Mouse (Mus musculus) liver, embryonic 15.5 days (tissue): ENCODE measurements around the gene Wnk1. TPM values are rescaled to one million over a fixed set of nuclear protein-coding genes. Genes with fewer than 3 reads are reported as not detected.
"Not testable (repeated sequence)": the region's sequence is repeated elsewhere in the genome, so short reads cannot be mapped to it uniquely, and the experiment has no call there.

Source experiments
- ATAC-seq: fragments of 200-750 bp; cut with Nextera tagmentation; 2 replicates; pipeline ENCODE4 v1.8.0; 2017; ENCODE audit warnings: moderate number of reproducible peaks, mild to moderate bottlenecking, moderate library complexity; ENCODE audit not compliant: insufficient read depth
- H3K27ac ChIP-seq: fragments of 300-500 bp; sonication (generic); replicated peaks from 2 replicates; pipeline ENCODE4 v1.5.1; 2015; ENCODE audit warnings: mild to moderate bottlenecking, inconsistent platforms
- H3K27me3 ChIP-seq: fragments of 300-500 bp; sonication (generic); 2 replicates; pipeline ENCODE4 v1.6.1; 2015; ENCODE audit warnings: mild to moderate bottlenecking, inconsistent platforms
- H3K36me3 ChIP-seq: fragments of 300-500 bp; sonication (generic); replicated peaks from 2 replicates; pipeline ENCODE4 v1.6.1; 2015; ENCODE audit warnings: moderate library complexity, mild to moderate bottlenecking, inconsistent platforms
- H3K4me1 ChIP-seq: fragments of 300-500 bp; sonication (generic); replicated peaks from 2 replicates; pipeline ENCODE4 v1.6.1; 2015; ENCODE audit warnings: inconsistent platforms
- H3K4me2 ChIP-seq: fragments of 300-500 bp; sonication (generic); 2 replicates; pipeline ENCODE4 v1.6.1; 2015; ENCODE audit warnings: moderate library complexity, mild to moderate bottlenecking, inconsistent platforms
- H3K4me3 ChIP-seq: fragments of 300-500 bp; sonication (generic); replicated peaks from 2 replicates; pipeline ENCODE4 v1.5.1; 2015; ENCODE audit warnings: mild to moderate bottlenecking, inconsistent platforms
- H3K9ac ChIP-seq: fragments of 300-500 bp; sonication (generic); 2 replicates; pipeline ENCODE4 v1.6.1; 2015; ENCODE audit warnings: moderate library complexity, mild to moderate bottlenecking, inconsistent platforms
- H3K9me3 ChIP-seq: fragments of 300-500 bp; sonication (generic); replicated peaks from 2 replicates; pipeline ENCODE4 v1.6.1; 2016; ENCODE audit warnings: inconsistent platforms
- WGBS: fragments of 180-500 bp; shearing (Covaris S2); methylation state at CpG from one replicate; pipeline ENCODE4 v1.1.7; 2015; ENCODE audit warnings: mixed read lengths; ENCODE audit not compliant: insufficient replicate concordance; 5-methylcytosine and 5-hydroxymethylcytosine counted together
- polyA plus RNA-seq: library from polyadenylated mRNA; unstranded; fragments of >200 nt; fragmentation: Nextera tagmentation; extraction: Ambion mirVana; gene quantifications from 2 replicates; pipeline ENCODE4 v1.2.1, GENCODE M21; 2015

Gene Wnk1
- polyA plus RNA-seq, result 27.0 and 28.6 TPM in 2 replicates

DNA sequence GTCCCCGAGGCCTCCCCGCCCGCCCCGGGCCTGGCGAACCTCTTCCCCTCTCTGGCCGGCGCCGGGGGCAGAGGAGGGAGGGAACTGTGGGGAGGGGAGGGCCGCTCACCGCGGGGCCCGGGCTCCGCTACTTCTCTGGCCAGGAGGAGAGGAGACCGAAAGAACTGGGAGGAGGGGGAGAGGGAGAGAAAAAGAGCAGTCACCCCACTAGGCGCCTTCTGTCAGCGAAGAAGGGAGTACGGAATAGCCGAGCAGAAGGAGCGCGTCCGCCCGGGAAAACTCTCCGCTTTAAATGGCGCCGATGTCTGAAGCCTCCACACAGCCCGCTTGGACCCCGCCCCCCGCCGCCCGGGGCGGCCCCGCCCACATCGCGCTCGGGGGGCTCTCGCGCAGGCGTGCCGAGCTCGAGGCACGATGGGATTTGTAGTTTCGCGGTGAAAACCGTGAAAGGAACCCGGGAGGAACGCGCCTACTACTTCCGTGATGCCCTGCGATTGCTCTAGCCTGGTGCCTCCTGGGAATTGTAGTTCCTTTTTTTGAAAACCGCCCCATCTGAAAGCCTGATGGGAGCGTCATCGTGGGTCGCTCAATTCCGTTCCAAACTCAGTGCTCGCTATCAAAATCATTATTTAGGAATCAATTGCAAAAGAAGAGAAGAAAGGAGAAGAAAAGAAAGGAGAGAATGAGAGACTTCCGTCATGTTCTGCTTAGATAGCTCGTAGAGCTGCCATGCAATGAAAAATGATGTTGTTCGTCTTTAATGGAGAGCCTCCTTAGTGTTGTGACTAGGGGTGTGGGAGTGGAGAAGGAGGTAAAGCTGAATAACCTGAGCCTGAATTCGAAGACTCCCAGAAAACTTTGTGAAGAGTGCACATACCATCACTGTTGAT, at the start of gene Wnk1:
Gene Wnk1, minus strand, starts transcription at position 307 of the 890 bp plus-strand sequence.
- Histone ChIP-seq H3K4me3 (peak within 1 kb of the TSS; percentile 94), H3K36me3 (0 out of 2 replicates have a peak, but pooled peaks cover 4% of the 10 kb centered on the region), H3K27me3 (no peaks in the 10 kb centered on the region; the same call in 1 of the 2 replicates), H3K4me2 (peak within 1 kb of the TSS; percentile 82), H3K27ac (peak within 1 kb of the TSS; percentile 100), H3K9me3 (no peaks in the 10 kb centered on the region), H3K4me1 (peaks cover 14% of the 10 kb centered on the region), H3K9ac (peak within 1 kb of the TSS; percentile 98)
- under 1% methylated on average over 56 of the region's 59 CpGs for WGBS
- ATAC-seq, result peak; percentile 84

DNA sequence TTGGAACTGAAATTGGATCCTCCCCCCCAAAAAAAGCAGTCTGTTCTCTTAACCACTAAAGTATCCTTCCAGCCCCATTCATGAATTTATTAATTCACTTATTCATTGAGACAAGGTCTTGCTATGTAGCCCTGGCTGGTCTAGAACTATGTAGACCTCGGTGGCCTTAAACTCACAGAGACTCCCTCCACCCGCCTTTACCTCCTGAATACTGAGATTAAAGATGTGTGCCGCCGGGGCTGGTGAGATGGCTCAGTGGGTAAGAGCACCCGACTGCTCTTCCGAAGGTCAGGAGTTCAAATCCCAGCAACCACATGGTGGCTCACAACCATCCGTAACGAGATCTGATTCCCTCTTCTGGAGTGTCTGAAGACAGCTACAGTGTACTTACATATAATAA, 48.6 kb upstream of the Wnk1 start:
- not testable (repeated sequence) for H3K4me1 ChIP-seq, H3K9me3 ChIP-seq, H3K9ac ChIP-seq, ATAC-seq, H3K27me3 ChIP-seq, H3K36me3 ChIP-seq, H3K4me3 ChIP-seq, H3K4me2 ChIP-seq, H3K27ac ChIP-seq
- 83% methylated on average over 8 of the region's 8 CpGs for WGBS

DNA sequence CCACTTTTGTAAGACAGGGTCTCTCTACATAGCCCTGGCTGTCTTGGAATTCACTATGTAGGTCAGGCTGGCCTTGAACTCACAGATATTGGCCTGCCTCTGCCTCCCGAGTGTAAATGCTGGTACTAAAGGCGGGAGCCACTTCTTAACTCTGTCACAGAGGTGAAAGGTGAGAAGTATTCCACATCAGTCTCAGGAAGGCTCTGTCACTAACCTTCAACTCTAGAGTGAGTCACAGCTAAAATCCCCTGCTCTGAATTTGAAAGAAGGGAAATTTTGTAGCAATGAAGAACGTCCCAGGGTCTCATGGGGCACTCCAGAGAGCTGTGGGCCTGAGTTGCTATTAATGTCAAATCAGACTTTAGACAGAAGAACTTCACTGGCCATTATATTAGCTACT, 47.4 kb upstream of the Wnk1 start:
- Histone ChIP-seq H3K4me3 (no peak overlapping the region), H3K4me1 (peaks cover 9% of the 10 kb centered on the region; the same call in 1 of the 2 replicates), H3K27me3 (no peaks in the 10 kb centered on the region), H3K4me2 (no peak overlapping the region), H3K9me3 (no peaks in the 10 kb centered on the region), H3K36me3 (no peaks in the 10 kb centered on the region), H3K9ac (no peak overlapping the region), H3K27ac (no peak overlapping the region)
- WGBS, result 59% methylated on average over 3 of the region's 3 CpGs
- no peak for ATAC-seq

GRCm38 (mm10) chr6:120084983-120085382, 46.5 kb upstream of the Wnk1 start:
- Histone ChIP-seq H3K27ac (no peak overlapping the region), H3K4me3 (no peak overlapping the region), H3K4me2 (no peak overlapping the region), H3K9ac (no peak overlapping the region), H3K27me3 (no peaks in the 10 kb centered on the region), H3K9me3 (no peaks in the 10 kb centered on the region), H3K4me1 (peaks cover 9% of the 10 kb centered on the region; the same call in 1 of the 2 replicates), H3K36me3 (no peaks in the 10 kb centered on the region)
- no peak for ATAC-seq
- WGBS, result 79% methylated on average over 2 of the region's 2 CpGs

DNA sequence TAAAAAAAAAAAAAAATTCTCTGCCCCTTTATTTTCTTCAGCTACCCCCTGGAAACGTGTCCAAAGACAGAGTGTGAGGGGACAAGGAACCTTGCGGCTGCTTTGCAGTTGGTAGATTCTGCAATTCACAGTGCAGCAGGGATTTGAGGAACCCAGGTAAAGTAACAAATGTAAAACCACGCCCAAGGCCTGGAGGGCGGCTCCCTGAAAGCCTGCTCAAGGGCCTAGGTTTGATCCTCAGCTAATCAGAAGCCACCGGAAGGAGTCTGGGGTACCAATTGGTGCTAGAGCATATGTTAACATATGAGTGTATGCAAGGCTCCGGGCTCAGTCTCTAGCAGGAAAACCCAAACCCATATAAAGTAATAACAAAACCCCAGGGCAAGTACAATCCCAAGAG, 45.0 kb upstream of the Wnk1 start:
- Histone ChIP-seq H3K36me3 (no peaks in the 10 kb centered on the region), H3K27ac (no peak overlapping the region), H3K27me3 (no peaks in the 10 kb centered on the region), H3K9me3 (no peaks in the 10 kb centered on the region), H3K4me2 (no peak overlapping the region), H3K4me3 (no peak overlapping the region), H3K9ac (no peak overlapping the region), H3K4me1 (peaks cover 9% of the 10 kb centered on the region; the same call in 1 of the 2 replicates)
- 40% methylated on average over 6 of the region's 6 CpGs for WGBS
- ATAC-seq, result no peak

DNA sequence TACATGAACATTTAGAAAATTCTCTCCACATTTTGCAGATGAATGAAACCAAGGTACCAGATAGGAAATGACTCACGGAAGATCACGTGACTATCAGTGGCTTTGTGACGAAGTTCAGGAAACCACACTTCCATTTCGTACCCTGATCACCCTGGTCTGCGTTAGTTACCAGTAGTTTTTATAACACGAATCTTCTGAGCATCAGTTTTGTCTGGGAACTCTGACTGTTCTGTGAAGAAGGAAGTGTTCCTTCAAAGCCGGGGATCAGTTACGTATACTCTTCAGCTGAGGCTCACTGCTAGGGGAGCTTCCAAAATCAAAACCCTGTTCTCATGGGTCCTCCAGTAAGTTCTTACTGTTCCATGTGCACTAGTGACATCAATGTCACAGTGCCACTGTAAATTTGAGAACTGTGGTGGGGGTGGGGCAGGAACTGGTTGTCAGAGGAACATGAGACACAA, 44.5 kb upstream of the Wnk1 start:
- H3K27ac ChIP-seq, result no peak overlapping the region
- no peaks in the 10 kb centered on the region for H3K9me3 ChIP-seq
- WGBS, result 22% methylated on average over 8 of the region's 8 CpGs
- H3K9ac ChIP-seq, result no peak overlapping the region
- no peak for ATAC-seq
- H3K4me2 ChIP-seq, result no peak overlapping the region
- no peaks in the 10 kb centered on the region for H3K36me3 ChIP-seq
- H3K4me1 ChIP-seq, result peaks cover 9% of the 10 kb centered on the region; the same call in 1 of the 2 replicates
- H3K27me3 ChIP-seq, result no peaks in the 10 kb centered on the region
- H3K4me3 ChIP-seq, result no peak overlapping the region

GRCm38 (mm10) chr6:120082251-120082950, 43.9 kb upstream of the Wnk1 start:
- Histone ChIP-seq H3K4me3 (no peak overlapping the region), H3K4me2 (no peak overlapping the region), H3K9me3 (no peaks in the 10 kb centered on the region), H3K27ac (no peak overlapping the region), H3K4me1 (peaks cover 9% of the 10 kb centered on the region; the same call in 1 of the 2 replicates), H3K9ac (no peak overlapping the region), H3K36me3 (no peaks in the 10 kb centered on the region), H3K27me3 (no peaks in the 10 kb centered on the region)
- WGBS, result 69% methylated on average over 6 of the region's 6 CpGs
- no peak for ATAC-seq

- Histone ChIP-seq H3K9ac (no peak overlapping the region), H3K4me1 (peaks cover 18% of the 10 kb centered on the region), H3K4me2 (no peak overlapping the region), H3K27ac (no peak overlapping the region), H3K27me3 (no peaks in the 10 kb centered on the region), H3K4me3 (no peak overlapping the region), H3K36me3 (no peaks in the 10 kb centered on the region), H3K9me3 (no peaks in the 10 kb centered on the region)
- WGBS, result 49% methylated on average over 4 of the region's 4 CpGs
- no peak for ATAC-seq
Observed at GRCm38 (mm10) chr6:120081516-120081915, 43.0 kb upstream of the Wnk1 start.

DNA sequence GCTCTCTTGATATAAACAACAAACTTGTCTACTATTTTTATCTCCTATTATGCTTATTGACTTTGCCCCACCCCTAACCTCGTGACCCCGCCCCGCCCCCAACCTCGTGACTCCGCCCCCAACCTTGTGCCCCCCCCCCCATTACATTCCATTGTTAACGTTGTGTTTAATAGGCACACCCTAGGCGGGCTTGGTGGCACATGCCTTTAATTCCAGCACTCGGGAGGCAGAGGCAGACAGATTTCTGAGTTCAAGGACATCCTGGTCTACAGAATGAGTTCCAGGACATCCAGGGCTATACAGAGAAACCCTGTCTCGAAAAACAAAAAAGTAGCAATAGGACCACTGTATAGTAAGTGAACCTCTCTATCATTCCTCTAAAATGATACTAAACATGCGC, 41.1 kb upstream of the Wnk1 start:
- Histone ChIP-seq H3K9me3 (no peaks in the 10 kb centered on the region), H3K4me1 (peaks cover 21% of the 10 kb centered on the region), H3K9ac (no peak overlapping the region), H3K4me2 (no peak overlapping the region), H3K4me3 (no peak overlapping the region), H3K36me3 (no peaks in the 10 kb centered on the region), H3K27me3 (no peaks in the 10 kb centered on the region), H3K27ac (no peak overlapping the region)
- no peak for ATAC-seq
- WGBS, result 64% methylated on average over 10 of the region's 10 CpGs

- H3K9me3 ChIP-seq, result no peaks in the 10 kb centered on the region
- peaks cover 15% of the 10 kb centered on the region for H3K4me1 ChIP-seq
- no peaks in the 10 kb centered on the region for H3K36me3 ChIP-seq
- peak; percentile 52 for ATAC-seq
- H3K27ac ChIP-seq, result peak overlapping the region; percentile 60
- H3K4me2 ChIP-seq, result peak overlapping the region; percentile 21; the same call in 1 of the 2 replicates
- H3K9ac ChIP-seq, result no peak overlapping the region
- no peaks in the 10 kb centered on the region for H3K27me3 ChIP-seq
- no peak overlapping the region for H3K4me3 ChIP-seq
- 53% methylated on average over 6 of the region's 6 CpGs for WGBS
Observed at GRCm38 (mm10) chr6:120076619-120077450, 38.4 kb upstream of the Wnk1 start.
